Mouse (Mus musculus): ENCODE data around the gene Mex3a.

The Mex3a gene

DNA sequence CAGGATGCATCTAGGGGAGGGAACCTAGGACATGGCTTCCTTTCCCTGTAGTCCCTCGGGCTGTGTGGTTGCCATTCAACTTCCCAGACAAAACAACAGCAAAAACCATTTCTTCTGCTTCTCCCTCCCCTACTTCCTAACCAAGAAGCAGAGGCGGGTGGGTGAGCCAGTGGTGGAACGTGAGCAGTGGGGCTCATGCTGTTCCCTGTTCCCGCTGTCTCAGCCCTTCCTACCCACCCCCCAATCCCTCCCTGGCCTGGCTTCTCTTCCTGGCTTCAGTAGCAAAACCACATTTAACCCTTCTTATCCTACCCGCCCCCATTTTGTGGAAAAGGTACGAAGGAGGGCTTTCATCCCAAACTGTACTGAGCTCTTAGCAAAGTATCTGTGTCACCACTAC, 27.1 kb upstream of the Mex3a start:
- DNase-seq (ENCODE audit: low read depth, low spot score): no peak

DNA sequence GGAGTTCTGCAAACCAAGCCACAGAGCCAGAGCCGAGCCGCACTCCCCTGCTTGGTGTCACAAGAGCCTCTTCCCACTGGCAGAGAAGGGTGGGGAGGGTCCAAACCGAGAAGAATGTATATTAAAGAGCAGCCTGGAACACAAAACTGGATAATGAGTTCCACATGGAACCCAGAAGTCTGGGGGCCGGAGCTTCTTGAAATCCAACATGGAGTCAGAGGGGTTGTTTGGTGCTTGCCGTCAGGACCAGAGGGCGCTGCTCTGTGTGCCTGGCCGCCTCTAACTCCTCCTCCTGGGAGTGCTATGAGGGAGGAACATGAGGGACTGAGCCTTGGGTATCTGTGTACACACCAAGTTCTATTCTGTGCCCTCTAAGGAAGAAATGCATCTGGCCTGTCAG, 26.4 kb upstream of the Mex3a start:
- no peak for DNase-seq (ENCODE audit: low read depth, low spot score)

DNA sequence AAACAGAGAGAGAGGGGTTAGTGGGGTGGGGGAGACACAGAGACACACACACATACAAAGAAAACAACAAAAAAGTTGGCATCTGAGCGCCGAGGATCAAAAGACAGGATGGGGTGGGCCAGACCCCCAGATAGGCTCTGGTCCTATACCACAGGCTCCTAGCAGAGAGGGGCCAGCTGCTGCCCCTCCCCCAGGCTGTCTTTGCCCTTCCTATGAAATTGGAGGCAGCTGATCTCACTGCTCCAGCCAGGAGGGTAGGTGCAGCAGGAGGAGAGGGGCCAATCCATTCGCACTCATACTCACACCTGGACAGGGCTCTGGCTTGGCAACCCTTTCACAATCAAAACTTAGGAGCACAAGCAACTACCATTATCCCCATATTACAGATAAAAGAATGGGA, 22.9 kb upstream of the Mex3a start:
- DNase-seq (ENCODE audit: low read depth, low spot score): no peak

DNA sequence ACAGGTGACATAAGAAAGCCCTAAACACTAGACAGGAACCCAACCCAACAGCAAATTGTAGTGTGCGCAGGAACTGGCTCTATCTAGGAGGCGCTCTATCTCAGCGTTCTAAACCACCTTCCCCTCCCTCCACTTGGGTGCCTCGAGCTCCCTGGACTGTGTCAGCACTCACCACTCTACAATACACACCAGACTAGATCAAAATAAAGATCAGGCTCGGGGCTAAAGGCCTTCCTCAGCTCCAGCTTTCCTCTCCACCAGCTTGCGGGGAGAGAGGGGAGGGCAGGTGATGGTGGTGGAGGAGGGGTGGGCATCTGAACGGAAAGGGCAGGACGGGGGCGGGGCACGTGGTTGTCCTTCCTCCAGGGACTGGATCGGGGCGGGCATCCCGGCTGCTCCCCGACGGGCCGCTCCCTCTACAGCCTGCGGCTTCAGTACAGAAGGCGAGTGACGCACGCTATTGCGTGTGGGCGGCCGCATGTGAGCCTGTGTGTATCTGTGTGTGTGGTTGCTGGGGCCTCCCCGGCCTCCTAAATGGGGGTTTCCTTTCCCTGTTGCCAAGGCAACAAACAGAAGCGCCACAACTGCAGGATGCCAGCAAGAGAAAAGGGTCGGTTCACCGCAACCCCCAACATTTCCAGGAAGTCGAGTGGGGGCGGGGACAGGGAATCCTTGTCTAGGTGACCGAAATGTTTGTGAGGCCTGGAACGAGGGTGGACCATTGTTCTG, 22.3 kb upstream of the Mex3a start, which contains the start of gene Lmna:
Gene Lmna, minus strand, starts transcription at position 265 of the 729 bp plus-strand sequence.
- DNase-seq (ENCODE audit: low read depth, low spot score): peak; percentile 100

DNA sequence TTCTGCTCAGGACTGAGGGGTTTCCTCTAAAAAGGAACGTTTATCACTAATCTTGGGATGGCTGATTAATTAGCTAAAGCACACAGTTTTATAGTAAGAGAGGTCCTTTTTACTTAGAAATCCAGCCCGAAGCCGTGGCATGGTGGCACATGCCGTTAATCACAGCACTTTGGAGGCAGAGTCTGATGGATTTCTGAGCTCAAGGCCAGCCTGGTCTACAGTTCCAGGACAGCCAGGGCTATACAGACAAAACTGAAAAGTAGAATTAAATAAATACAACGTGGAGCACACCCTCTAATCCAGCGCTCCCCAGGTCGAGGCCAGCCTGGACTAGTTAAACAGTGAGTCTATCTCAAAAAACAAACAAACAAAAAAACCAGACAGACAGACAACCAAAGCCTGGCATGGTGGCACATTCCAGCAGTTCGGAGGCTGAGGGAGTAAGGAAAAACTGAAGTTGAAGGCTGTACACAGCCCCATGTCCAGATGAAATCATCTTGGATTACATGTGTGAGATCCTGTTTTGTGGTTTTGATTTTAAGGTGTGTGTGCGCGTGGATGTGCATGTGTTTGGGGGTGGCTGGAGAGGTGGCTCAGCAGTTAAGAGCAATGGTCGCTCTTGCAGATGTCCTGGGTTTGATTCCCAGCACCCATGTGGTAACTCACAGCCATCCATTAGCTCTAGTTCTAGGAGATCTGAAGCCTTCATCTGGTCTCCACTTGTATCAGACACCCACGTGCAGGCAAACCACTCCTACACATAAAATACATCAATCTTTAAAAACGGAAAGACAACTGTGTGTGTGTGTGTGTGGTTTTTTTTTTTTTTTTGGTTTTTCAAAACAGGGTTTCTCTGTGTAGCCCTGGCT, 21.5 kb upstream of the Mex3a start:
- peak; percentile 78 for DNase-seq (ENCODE audit: low read depth, low spot score)

DNA sequence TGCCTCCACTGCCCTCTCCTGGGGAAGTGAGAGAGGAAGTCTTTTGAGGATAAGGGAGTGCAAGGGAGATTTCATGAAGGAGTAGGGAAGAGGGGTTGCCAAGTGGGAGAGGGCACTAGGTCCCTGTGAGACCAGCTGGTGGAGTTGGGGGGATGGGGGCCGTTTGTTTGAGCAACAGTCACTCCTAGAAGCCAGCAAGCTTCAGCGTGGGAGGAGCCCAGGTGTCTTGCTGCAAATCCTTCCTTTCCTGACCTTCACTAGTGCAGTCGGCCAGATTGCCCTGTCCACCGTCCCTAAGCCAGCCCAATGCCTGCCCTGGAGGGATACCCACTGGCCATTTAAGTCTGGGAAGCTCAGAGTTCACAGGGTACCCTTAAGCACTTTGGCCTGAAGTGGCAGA, 20.6 kb upstream of the Mex3a start:
- peak; percentile 54 for DNase-seq (ENCODE audit: low read depth, low spot score)

DNA sequence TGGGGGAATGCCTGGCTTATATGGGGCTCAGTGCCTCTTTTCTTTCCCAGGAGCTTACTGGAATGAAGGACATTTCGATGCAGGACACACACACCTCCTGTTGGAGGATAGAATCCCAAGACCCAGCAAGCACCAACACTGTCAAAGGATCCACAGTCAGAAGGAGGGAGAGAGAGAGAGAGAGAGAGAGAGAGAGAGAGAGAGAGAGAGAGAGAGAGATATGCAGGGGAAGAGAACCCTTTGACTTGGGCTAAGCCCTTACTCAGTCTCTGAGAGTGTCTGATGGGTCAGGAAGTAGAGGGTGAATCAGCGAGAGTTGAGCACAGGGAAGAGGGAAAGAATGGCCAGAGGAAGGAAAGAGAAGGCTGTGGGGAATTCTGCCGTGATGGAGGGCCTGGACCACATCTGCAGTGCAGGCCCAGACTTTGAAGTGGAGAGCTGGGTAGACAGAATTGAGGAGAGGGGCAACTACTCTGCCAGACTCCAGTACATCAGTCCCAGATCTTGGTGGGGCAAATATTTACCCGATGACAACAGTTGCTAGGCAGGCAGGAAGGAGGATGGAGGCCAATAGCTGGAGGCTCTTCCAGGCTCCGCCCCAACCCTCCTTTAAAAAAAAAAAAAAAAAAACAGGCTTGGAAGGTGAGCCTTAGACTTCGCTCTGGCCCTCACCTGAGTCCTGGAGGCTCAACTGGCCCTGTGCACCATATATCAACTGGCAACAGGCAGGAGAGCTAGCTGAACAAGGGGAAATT, 19.9 kb upstream of the Mex3a start:
- DNase-seq (ENCODE audit: low read depth, low spot score): peak; percentile 85

DNA sequence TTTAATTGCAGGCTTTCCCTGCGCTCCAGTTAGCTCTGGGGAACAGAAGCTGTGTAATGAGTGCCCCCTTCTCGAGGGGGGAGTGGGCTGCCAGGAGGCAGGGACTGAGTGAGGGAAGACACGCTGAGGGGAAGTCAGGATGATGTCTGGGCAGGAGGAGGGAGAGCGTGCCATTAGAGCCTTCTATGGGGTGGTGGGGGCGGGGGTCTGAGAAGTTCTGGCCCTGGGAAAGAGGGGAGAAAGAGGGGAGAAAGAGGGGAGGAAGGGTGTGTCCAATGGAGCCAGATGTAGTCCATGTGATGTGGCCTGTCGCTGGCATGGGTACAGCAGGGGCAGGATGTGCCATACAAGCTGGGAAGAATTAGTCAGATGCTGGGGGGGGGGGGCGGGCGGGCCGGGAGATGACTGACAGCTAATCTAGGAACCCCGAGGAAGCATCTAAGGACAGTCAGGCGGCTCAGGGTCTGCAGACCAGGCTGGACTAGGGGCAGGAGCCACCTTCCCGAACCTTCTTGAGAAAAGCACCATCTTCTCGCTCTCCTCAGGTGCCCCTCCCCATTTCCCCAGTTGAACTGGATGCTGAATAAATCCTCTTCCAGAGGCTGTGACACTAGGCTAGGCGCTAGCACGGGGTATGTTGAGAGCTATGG, 19.2 kb upstream of the Mex3a start:
- peak; percentile 74 for DNase-seq (ENCODE audit: low read depth, low spot score)

DNA sequence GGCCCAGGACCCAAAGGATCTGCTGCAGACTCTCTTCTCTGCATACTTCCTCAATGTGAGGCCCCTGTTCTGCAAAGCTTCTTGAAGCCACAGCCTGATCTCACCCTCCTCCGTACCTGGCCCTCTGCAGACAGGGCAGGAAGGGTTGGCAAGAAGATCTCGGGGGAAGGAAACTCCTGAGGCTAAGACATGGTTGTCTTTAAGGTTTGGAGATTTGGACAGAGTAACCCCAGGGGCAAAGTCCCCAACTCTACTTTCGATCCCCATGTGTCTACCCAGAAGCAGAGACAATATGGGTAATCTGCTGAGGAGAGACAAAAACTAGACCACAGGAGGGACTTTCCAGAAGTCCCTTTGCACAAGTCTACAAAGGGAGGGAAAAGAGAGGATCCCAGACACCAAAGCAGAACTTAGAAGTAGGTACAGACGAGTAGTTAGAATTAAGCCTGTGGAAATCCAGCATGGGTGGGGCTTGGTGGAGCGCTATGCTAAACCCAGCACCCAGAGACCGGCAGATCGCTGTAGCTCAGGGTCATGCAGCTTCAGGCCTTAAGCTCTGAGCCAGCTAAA, 18.6 kb upstream of the Mex3a start:
- DNase-seq (ENCODE audit: low read depth, low spot score): peak; percentile 84

DNA sequence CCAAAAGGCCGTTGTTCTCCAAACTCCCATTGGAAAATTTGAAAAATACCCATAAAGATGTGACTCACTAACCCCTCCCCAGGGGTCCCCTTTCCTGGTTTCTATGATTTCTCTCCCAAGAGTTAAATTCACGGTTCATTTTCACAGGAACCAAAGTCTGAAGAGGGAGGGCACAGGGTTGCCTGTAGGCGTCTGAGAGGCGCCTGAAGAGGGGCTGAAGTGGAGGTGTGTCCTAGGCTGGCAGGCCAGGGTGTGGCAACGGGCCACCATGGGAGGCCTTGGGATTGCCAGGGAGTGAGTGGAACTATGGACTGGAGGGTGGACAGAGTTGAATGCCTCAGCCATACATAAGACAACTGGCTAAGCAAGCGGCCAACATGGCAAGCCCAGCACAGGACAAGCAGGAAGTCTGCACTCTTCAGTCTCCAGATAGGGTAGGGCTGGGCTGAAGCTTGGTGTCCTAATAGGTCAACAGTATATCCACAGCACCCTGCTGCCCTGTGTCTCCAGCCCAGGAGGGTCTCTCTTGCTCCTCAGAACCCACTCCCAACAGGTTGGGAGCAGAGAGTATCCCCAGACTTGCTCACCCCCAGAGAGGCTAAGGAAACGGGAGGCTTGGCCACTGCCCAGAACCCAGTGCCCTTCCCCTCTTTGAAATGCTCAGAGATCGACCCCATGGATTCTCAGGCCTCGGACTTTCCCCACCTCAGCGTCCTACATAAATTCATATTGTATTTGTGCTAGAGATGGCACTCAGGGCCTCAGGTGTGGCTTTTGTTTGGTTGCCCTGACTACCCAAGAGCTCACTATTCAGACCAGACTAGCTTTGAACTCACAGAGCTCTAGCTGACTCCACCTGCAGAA, 17.7 kb upstream of the Mex3a start:
- DNase-seq (ENCODE audit: low read depth, low spot score): peak; percentile 51

DNA sequence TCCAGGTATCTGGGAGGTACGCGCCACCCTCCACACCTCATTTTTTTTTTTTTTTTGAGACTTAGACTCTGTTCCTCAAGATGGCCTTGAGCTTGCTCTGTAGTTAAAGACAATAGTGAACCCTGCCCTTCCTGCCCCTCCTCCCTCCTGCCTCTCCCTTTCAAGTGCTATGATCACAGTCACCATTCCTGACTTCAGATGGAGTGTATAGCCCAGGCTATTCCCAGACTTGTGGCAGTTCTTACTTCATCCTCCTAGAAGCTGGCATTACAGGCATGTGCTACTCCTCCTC, 17.2 kb upstream of the Mex3a start:
- no peak for DNase-seq (ENCODE audit: low read depth, low spot score)

DNA sequence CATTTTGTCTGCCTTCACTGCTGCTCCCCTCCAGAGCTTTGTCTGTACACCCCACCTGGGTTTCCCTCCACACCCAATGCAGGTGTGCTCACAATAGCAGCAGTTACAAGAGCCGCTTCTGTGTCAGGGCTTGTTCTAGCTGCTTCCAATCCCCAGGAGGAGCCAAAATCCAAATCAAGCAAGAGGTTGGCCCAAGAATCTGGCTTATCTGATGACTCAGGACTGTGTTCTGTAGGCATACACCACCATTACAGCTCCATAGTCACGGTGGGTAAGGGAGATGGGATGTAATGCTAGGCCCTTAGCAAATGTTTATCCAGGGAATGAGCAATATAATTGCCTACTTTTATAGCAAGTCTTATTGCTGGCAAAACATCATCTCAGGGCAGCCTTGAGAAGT, 15.8 kb upstream of the Mex3a start:
- DNase-seq (ENCODE audit: low read depth, low spot score): no peak

DNA sequence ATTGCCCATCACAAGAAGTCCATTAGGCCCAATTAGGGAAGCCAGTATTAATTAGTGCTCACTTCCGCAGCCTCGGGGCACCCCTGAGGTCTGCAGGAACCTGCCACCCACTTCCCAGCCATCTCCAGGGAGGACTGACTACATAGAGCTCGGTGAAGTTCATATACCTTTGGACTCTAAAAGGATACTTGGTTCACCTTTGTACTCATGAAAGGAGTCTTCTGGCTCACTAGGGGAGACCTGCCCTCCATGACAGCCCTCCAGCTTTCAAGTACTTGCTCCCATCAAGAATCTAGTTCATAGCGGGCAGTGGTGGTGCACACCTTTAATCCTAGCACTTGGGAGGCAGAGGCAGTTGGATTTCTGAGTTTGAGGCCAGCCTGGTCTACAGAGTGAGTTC, 13.8 kb upstream of the Mex3a start:
- no peak for DNase-seq (ENCODE audit: low read depth, low spot score)

DNA sequence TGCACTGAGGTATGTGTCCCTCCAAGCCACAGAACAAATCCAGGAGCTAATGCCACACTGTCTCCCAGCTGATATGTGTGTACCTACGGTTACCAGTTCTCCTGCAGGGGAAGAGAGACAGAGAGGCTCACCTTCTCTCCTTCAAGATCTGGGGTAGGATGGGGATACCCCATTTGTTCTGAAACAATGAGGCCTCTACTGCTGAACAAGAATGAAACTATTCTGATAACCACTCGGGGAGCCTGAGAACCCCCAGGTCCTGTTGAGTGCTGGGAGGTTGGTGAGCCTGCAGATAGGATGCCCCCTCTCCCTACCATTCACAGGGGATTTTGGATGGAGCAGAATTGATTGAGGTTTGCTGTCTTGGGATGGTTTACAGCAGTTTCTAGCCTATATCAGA, 12.1 kb upstream of the Mex3a start:
- DNase-seq (ENCODE audit: low read depth, low spot score): peak; percentile 27

DNA sequence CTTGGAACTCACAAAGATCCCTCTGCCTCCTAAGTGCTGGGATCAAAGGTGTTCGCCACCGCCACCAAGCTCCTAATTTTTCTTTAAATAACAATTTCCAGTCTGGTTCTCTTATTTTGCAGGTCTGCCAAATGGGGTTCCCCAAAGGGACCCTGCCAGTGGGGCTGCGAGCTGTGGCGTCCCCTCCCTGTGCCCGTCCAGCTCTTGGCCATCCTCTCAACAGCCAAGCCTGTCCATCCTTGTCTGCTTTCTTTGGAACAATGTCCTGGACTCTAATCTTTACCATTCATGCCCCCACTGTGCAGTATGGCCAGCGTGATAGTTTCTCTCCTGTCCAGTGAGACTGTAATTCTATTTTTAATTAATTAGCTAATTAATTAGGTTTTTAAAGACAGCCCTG, 11.0 kb upstream of the Mex3a start:
- DNase-seq (ENCODE audit: low read depth, low spot score): no peak

DNA sequence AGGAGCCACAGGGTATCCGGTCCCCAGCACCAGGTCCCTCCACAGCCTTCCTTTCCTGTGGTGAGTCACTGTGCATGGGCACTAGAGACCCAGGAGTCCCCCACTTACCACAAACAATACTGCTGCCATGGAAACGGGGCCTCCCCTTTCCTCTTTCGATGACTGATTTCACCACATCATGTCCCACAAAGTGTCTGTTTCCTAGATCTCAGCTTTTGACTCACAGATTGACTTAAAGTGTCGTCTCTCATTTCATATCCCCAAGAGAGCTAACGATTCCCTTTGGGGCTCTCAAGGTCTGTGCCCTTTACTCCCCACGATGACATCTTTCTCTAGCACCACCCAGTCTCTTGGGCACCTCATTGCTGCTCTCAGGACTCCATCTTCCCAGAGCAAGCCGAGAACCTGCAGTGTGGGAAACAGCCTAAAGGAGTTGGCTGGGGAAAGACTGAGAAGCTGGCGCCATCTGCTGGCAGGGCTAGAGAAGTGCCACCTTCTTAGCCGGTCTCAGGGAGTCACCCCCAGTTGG, 10.3 kb upstream of the Mex3a start:
- peak; percentile 90 for DNase-seq (ENCODE audit: low read depth, low spot score)

DNA sequence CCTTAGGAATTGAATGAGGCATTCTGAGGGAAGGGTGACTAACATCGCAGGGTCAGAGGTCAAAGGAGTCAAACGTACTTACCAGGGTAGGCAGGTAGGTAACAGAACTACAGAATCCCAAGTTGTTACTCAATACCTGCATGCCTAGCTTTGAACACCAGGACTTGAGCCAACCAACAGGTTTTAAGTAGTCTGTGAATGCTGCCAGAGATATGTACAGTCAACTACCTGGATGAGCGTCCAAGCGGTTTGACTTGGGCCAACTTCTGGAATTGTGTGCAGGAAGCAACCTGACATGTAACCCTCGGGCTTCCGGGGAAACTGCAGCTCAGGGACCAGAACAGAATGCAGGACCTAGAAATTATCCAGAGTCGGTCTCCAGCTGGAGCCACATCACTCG, 9.2 kb upstream of the Mex3a start:
- DNase-seq (ENCODE audit: low read depth, low spot score): no peak

DNA sequence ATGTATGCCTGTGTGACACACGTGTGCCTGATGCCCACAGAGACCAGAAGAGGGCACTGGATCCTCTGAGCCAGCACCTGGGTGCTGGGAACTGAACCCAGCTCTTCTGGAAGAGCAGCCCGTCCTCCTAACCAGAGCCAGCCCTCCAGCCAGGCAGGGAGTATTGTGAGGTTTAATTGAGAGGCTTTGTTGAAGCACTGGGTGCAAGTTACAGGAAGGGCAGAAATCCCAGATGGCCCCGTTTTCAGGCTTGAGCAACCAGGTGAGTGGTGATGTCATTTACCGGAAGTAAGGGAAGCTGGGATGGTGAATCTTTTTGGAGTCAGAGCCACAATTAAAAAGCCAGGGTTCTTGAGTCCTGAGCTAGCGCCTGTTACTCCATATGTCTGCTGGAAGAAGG, 7.2 kb upstream of the Mex3a start:
- no peak for DNase-seq (ENCODE audit: low read depth, low spot score)

DNA sequence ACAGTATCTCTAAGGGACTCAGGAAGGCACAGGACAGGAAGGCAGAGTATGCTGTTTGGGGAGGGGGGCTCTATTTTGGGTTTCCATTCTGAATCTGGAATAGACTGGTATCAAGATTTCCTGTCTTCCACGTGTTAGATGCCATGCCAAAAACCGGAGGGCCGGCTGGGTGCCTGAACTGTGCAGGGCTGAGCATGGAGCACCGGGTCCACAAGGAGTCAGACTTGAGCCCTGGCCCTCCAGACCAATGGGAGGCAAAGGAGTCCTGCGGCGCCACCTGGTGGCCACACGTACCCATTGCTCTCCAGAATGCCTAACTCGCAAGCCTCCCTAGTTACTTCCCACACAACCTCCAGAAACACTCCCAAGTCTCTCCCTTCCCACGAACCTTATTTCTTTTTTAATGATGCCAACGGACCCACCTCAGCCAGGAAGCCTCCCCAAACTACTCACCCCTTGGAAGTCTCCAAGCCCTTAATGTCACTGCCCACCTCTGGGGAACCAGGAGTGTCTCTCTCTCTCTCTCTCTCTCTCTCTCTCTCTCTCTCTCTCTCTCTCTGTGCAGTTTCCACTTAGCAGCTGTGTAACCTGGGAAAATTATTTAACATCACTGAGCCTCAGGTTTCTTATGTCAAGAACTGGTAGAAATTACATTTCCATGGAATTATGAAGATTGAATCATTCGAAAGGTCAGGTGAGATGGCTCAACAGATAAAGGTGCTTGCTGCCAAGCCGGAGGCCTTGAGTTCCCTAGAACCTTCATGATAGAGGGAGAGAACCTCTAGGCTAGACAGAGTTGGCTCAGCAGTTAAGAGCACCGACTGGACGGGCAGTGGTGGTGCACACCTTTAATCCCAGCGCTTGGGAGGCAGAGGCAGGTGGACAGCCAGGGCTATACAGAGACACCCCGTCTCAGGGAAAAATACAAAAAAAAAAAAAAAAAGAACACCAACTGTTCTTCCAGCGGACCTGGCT, 5.8 kb upstream of the Mex3a start:
- peak; percentile 87 for DNase-seq (ENCODE audit: low read depth, low spot score)

All from CD4-positive helper T cell, adult 2 months (primary cell).